Mouse (Mus musculus) leukemia stem cell, adult 10-12 weeks (primary cell): ENCODE measurements around the gene Fam187b. TPM values are rescaled to one million over a fixed set of nuclear protein-coding genes. Genes with fewer than 3 reads are reported as not detected.

ENCODE experiments used
- polyA plus RNA-seq: library from polyadenylated mRNA; stranded (reverse); fragments of >175 nt; gene quantifications from 2 replicates; pipeline ENCODE4 v1.2.3, GENCODE M21; 2012; ENCODE audit warnings: low replicate concordance

The Fam187b gene
- polyA plus RNA-seq: 0.07 TPM in 1 of 2 replicates, not detected in the other

GRCm38 (mm10) chr7:30973501-30974289 lies at the start of gene Fam187b:
Gene Fam187b (plus strand): TSS chr7:30973790.

GRCm38 (mm10) chr7:30924581-30924980 lies 49.0 kb upstream of the Fam187b start, which contains the start of gene Hamp2:
Gene Hamp2 (minus strand): TSS chr7:30924681.

GRCm38 (mm10) chr7:30943909-30944635 lies 29.5 kb upstream of the Fam187b start, which contains the start of gene Hamp:
Gene Hamp (minus strand): TSS chr7:30944032.

GRCm38 (mm10) chr7:30956756-30957366 lies 16.7 kb upstream of the Fam187b start, which contains the start of gene Usf2:
Gene Usf2 (minus strand): TSS chr7:30956803.

GRCm38 (mm10) chr7:30973251-30973500 lies 414 bp upstream of the Fam187b start, which contains the start of gene Lsr:
Gene Lsr (minus strand): TSS chr7:30973464.

Other genes with a start within 250 kb of the Fam187b start
- gene Tmem147, start 244.2 kb upstream of the Fam187b start, polyA plus RNA-seq: 134 and 143 TPM in 2 replicates
- gene Gapdhs, start 230.1 kb upstream of the Fam187b start, polyA plus RNA-seq: not detected in 2 replicates
- 0.48 TPM in 1 of 2 replicates, not detected in the other for gene Sbsn, start 222.3 kb upstream of the Fam187b start, polyA plus RNA-seq
- not detected in 2 replicates for gene Dmkn, start 210.0 kb upstream of the Fam187b start, polyA plus RNA-seq
- not detected in 2 replicates for gene Krtdap, start 185.9 kb upstream of the Fam187b start, polyA plus RNA-seq
- 0.46 and 5.5 TPM in 2 replicates for gene Ffar2, start 150.0 kb upstream of the Fam187b start, polyA plus RNA-seq
- not detected in 2 replicates for gene Ffar3, start 117.6 kb upstream of the Fam187b start, polyA plus RNA-seq
- 3.9 and 5.1 TPM in 2 replicates for gene Ffar1, start 112.2 kb upstream of the Fam187b start, polyA plus RNA-seq
- gene Cd22, start 93.4 kb upstream of the Fam187b start, polyA plus RNA-seq: 11.3 and 33.3 TPM in 2 replicates
- gene Mag, start 58.9 kb upstream of the Fam187b start, polyA plus RNA-seq: 0.84 and 1.1 TPM in 2 replicates
- gene Hamp2, start 49.1 kb upstream of the Fam187b start, polyA plus RNA-seq: not detected in 2 replicates
- not detected in 2 replicates for gene Hamp, start 29.8 kb upstream of the Fam187b start, polyA plus RNA-seq
- 142 TPM in 2 replicates for gene Usf2, start 17.0 kb upstream of the Fam187b start, polyA plus RNA-seq
- gene Lsr, start 326 bp upstream of the Fam187b start, polyA plus RNA-seq: 0.94 and 1.5 TPM in 2 replicates
- 153 and 186 TPM in 2 replicates for gene Fxyd5, start 68.7 kb downstream of the Fam187b start, polyA plus RNA-seq
- gene Fxyd7, start 77.7 kb downstream of the Fam187b start, polyA plus RNA-seq: not detected in 2 replicates
- 6.3 and 19.0 TPM in 2 replicates for gene Fxyd1, start 83.4 kb downstream of the Fam187b start, polyA plus RNA-seq
- gene Lgi4, start 85.6 kb downstream of the Fam187b start, polyA plus RNA-seq: 0.14 TPM in 1 of 2 replicates, not detected in the other
- not detected in 2 replicates for gene Fxyd3, start 102.9 kb downstream of the Fam187b start, polyA plus RNA-seq
- 33.5 and 120 TPM in 2 replicates for gene Hpn, start 141.5 kb downstream of the Fam187b start, polyA plus RNA-seq
- 11.9 and 13.5 TPM in 2 replicates for gene Scn1b, start 153.2 kb downstream of the Fam187b start, polyA plus RNA-seq
- 147 and 221 TPM in 2 replicates for gene Gramd1a, start 182.1 kb downstream of the Fam187b start, polyA plus RNA-seq